Mouse (Mus musculus) cortical plate, adult 2 months (tissue): Measurements from ENCODE around the gene St13.

Experiments
- CTCF ChIP-seq: fragments of 200-500 bp; IDR thresholded peaks from 2 replicates; pipeline ENCODE4 v1.5.1; 2011; ENCODE audit warnings: mild to moderate bottlenecking, control low read depth, low read length; ENCODE audit not compliant: insufficient read depth; ENCODE audit errors: extremely low read depth
- POLR2A ChIP-seq: fragments of 200-500 bp; IDR thresholded peaks from 2 replicates; pipeline ENCODE4 v1.6.1; 2011; ENCODE audit warnings: mild to moderate bottlenecking, low read length, control low read depth; ENCODE audit not compliant: insufficient read depth; ENCODE audit errors: extremely low read depth

DNA sequence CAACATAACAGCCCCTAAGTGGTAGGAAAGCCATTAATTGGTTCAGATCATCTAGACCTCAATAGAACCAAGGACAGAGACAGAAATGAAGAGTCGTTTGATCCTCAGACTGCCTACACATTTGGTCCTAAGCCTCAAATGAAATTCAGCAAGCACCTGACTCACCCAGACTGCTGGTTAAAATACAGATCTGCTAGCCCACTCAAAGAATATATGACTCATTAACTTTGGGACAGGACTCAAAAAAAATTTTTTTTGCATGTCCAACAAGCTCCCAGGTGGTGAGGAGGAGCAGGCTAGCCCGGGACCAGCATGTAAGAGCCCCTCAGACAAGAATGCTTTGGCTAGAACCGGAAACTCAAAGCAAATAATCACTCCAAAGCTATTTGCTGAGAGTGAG, 79.7 kb downstream of the St13 start:
- no peak for TF ChIP-seq POLR2A
- no peak for TF ChIP-seq CTCF
